Mouse (Mus musculus) MEL (cell line): Measurements from ENCODE around the gene Dct. TPM values are rescaled to one million over a fixed set of nuclear protein-coding genes. Genes with fewer than 3 reads are reported as not detected.

Experiments used
- DNase-seq: peaks from one replicate; pipeline ENCODE4 v3.0.0; 2011; ENCODE audit warnings: low read depth, low spot score
- H3K27ac ChIP-seq: 2 replicates; pipeline ENCODE4 v1.5.1; 2012; ENCODE audit warnings: low read depth, mild to moderate bottlenecking, control low read depth, low read length, moderate library complexity; ENCODE audit not compliant: control insufficient read depth
- H3K27me3 ChIP-seq, 2 experiments: fragments of 150-350 bp in 1 of 2; sonication (generic) in 1 of 2; 2 replicates each; pipeline ENCODE4 v1.6.1; 2012; ENCODE audit warnings: low read length in 2 of 2, mild to moderate bottlenecking in 2 of 2, improper control_type of control experiment in 1 of 2, moderate library complexity in 1 of 2; ENCODE audit not compliant: insufficient read depth in 2 of 2, control insufficient read depth in 1 of 2
- H3K36me3 ChIP-seq, 2 experiments: 2 replicates each; pipeline ENCODE4 v1.6.1; 2012 to 2014; ENCODE audit warnings: low read length in 2 of 2, improper control_type of control experiment in 1 of 2, inconsistent platforms in 1 of 2, mild to moderate bottlenecking in 1 of 2; ENCODE audit not compliant: insufficient read depth in 2 of 2, control insufficient read depth in 1 of 2
- H3K4me1 ChIP-seq, 2 experiments: fragments of 150-350 bp in 1 of 2; sonication (generic) in 1 of 2; 2 replicates each; pipeline ENCODE4 v1.6.1; 2012; ENCODE audit warnings: low read length in 2 of 2, improper control_type of control experiment in 1 of 2, mild to moderate bottlenecking in 1 of 2; ENCODE audit not compliant: insufficient read depth in 2 of 2, control insufficient read depth in 1 of 2
- H3K4me3 ChIP-seq, 2 experiments: fragments of 150-350 bp in 1 of 2; sonication (generic) in 1 of 2; 2 replicates each; pipeline ENCODE4 v1.5.1; 2012; ENCODE audit warnings: low read depth in 2 of 2, low read length in 2 of 2, mild to moderate bottlenecking in 2 of 2, moderate library complexity in 2 of 2, control low read depth in 1 of 2, improper control_type of control experiment in 1 of 2; ENCODE audit not compliant: control insufficient read depth in 1 of 2, insufficient read depth in 1 of 2
- H3K79me2 ChIP-seq: 2 replicates; pipeline ENCODE4 v1.6.1; 2012; ENCODE audit warnings: mild to moderate bottlenecking, low read length, moderate library complexity; ENCODE audit not compliant: control insufficient read depth, poor library complexity, insufficient read depth
- H3K9ac ChIP-seq: 2 replicates; pipeline ENCODE4 v1.6.1; 2012; ENCODE audit warnings: low read depth, mild to moderate bottlenecking, control low read depth, low read length, moderate library complexity; ENCODE audit not compliant: control insufficient read depth, poor library complexity, severe bottlenecking
- H3K9me3 ChIP-seq: fragments of 150-350 bp; sonication (generic); replicated peaks from 2 replicates; pipeline ENCODE4 v1.6.1; 2012; ENCODE audit warnings: mild to moderate bottlenecking, low read length, improper control_type of control experiment, moderate library complexity; ENCODE audit not compliant: insufficient read depth
- CHD2 ChIP-seq: IDR thresholded peaks from 2 replicates; pipeline ENCODE4 v1.6.1; 2011; ENCODE audit warnings: low read length, improper control_type of control experiment
- E2F4 ChIP-seq: IDR thresholded peaks from 2 replicates; pipeline ENCODE4 v1.6.1; 2011; ENCODE audit warnings: low read depth, low read length, improper control_type of control experiment, borderline replicate concordance
- ELF1 ChIP-seq: IDR thresholded peaks from 2 replicates; pipeline ENCODE4 v1.6.1; 2014; ENCODE audit warnings: low read depth, mild to moderate bottlenecking, inconsistent platforms, low read length, improper control_type of control experiment, moderate library complexity
- EP300 ChIP-seq, 2 experiments: IDR thresholded peaks; 2 replicates each; pipeline ENCODE4 v1.6.1; 2011; ENCODE audit warnings: improper control_type of control experiment in 2 of 2, low read length in 2 of 2, low read depth in 1 of 2, mild to moderate bottlenecking in 1 of 2
- GABPA ChIP-seq: IDR thresholded peaks from 2 replicates; pipeline ENCODE4 v1.6.1; 2012; ENCODE audit warnings: low read depth, mild to moderate bottlenecking, inconsistent platforms, low read length, improper control_type of control experiment, moderate library complexity
- JUND ChIP-seq: IDR thresholded peaks from 2 replicates; pipeline ENCODE4 v1.6.1; 2011; ENCODE audit warnings: low read depth, mild to moderate bottlenecking, improper control_type of control experiment, low read length
- MAFK ChIP-seq: IDR thresholded peaks from 2 replicates; pipeline ENCODE4 v1.6.1; 2011; ENCODE audit warnings: low read depth, mild to moderate bottlenecking, low read length, improper control_type of control experiment, borderline replicate concordance
- MAX ChIP-seq: IDR thresholded peaks from 2 replicates; pipeline ENCODE4 v1.6.1; 2011; ENCODE audit warnings: low read length, improper control_type of control experiment
- MEF2A ChIP-seq: IDR thresholded peaks from 2 replicates; pipeline ENCODE4 v1.6.1; 2014; ENCODE audit warnings: low read depth, mild to moderate bottlenecking, inconsistent platforms, low read length, improper control_type of control experiment; ENCODE audit not compliant: poor library complexity, insufficient replicate concordance, severe bottlenecking; ENCODE audit errors: extremely low read depth
- MYB ChIP-seq: IDR thresholded peaks from 2 replicates; pipeline ENCODE4 v1.6.1; 2011; ENCODE audit warnings: mild to moderate bottlenecking, low read depth, low read length, improper control_type of control experiment
- POLR2A ChIP-seq, 2 experiments: IDR thresholded peaks; 2 replicates each; pipeline ENCODE4 v1.6.1; 2011 to 2012; ENCODE audit warnings: low read length in 2 of 2, mild to moderate bottlenecking in 2 of 2, control low read depth in 1 of 2, improper control_type of control experiment in 1 of 2, low read depth in 1 of 2, moderate library complexity in 1 of 2; ENCODE audit not compliant: control insufficient read depth in 1 of 2, insufficient read depth in 1 of 2, poor library complexity in 1 of 2
- POLR2AphosphoS2 ChIP-seq: IDR thresholded peaks from 2 replicates; pipeline ENCODE4 v1.6.1; 2011; ENCODE audit warnings: low read length, improper control_type of control experiment
- TCF12 ChIP-seq: IDR thresholded peaks from 2 replicates; pipeline ENCODE4 v1.6.1; 2014; ENCODE audit warnings: low read depth, mild to moderate bottlenecking, inconsistent platforms, low read length, improper control_type of control experiment, moderate library complexity
- USF1 ChIP-seq: IDR thresholded peaks from 2 replicates; pipeline ENCODE4 v1.6.1; 2014; ENCODE audit warnings: low read depth, mild to moderate bottlenecking, inconsistent platforms, low read length, improper control_type of control experiment, moderate library complexity
- USF2 ChIP-seq, 2 experiments: IDR thresholded peaks; 2 replicates each; pipeline ENCODE4 v1.6.1; 2011 to 2012; ENCODE audit warnings: improper control_type of control experiment in 2 of 2, low read length in 2 of 2, borderline replicate concordance in 1 of 2, inconsistent platforms in 1 of 2, low read depth in 1 of 2, mild to moderate bottlenecking in 1 of 2; ENCODE audit not compliant: insufficient read depth in 1 of 2
- ZC3H11A ChIP-seq: IDR thresholded peaks from 2 replicates; pipeline ENCODE4 v1.6.1; 2012; ENCODE audit warnings: low read depth, mild to moderate bottlenecking, inconsistent platforms, low read length, improper control_type of control experiment
- ZNF384 ChIP-seq: IDR thresholded peaks from 2 replicates; pipeline ENCODE4 v1.6.1; 2012; ENCODE audit warnings: low read depth, mild to moderate bottlenecking, inconsistent platforms, low read length, improper control_type of control experiment
- polyA plus RNA-seq, 2 experiments: library from polyadenylated mRNA; stranded (reverse) in 1 of 2; unstranded in 1 of 2; fragments of >175 nt in 1 of 2; fragments of >200 nt in 1 of 2; gene quantifications; 2 replicates each; pipeline versions ENCODE4 v1.2.1 to v1.2.4; 2012; ENCODE audit warnings: low replicate concordance in 2 of 2, low read depth in 1 of 2; ENCODE audit not compliant: insufficient read length in 2 of 2, insufficient read depth in 1 of 2, missing spikeins in 1 of 2
- total RNA-seq: library from RNA; depleted of rRNA; stranded (reverse); fragments of 300-350 nt; gene quantifications from 2 replicates; pipeline ENCODE4 v1.2.3, GENCODE M21; 2012

Dct gene
- total and polyA plus RNA-seq, 3 experiments: 0.08 to 0.49 TPM; not detected in 1

- no peaks in the 10 kb centered on the region for H3K4me1 ChIP-seq
- H3K27me3 ChIP-seq: no peaks in the 10 kb centered on the region
Measured at GRCm38 (mm10) chr14:117988444-117988843, 63.6 kb downstream of the Dct start.

DNA sequence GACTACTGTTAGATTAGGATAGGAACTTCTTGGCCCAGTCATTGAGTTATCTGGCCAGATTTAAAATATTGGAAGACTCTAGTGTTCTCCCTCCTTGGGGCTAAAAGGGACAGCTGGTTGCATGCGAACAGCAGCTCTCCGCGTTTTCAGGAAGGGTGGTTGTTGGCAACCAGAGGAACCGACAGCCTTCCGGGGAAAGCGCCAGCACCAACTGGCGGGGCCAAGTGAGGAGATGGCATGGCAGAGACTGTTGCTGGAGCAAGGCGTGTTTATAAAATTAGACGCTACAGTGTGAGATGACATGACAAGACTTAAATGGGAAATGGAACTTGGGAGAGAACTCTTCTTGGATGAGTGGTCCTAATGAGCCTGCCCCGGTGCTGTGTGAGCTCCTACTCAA is 70.5 kb downstream of the Dct start:
- no peaks in the 10 kb centered on the region for H3K79me2 ChIP-seq
- H3K27me3 ChIP-seq: no peaks in the 10 kb centered on the region
- no peaks in the 10 kb centered on the region for H3K9me3 ChIP-seq
- no peak for DNase-seq
- no peaks in the 10 kb centered on the region for H3K4me1 ChIP-seq
- H3K9ac ChIP-seq: no peak overlapping the region
- no peak overlapping the region for H3K4me3 ChIP-seq
- H3K27ac ChIP-seq: no peak overlapping the region
- H3K36me3 ChIP-seq: no peaks in the 10 kb centered on the region
- TF ChIP-seq USF2 (IDR thresholded peaks at IDR 0.05; ENCODE audit: borderline replicate concordance in 1 of 2, insufficient read depth in 1 of 2, low read depth in 1 of 2, low read length in 2 of 2): no peak
- no peak for TF ChIP-seq MAX
- no peak for TF ChIP-seq ZNF384
- TF ChIP-seq ELF1: no peak
- TF ChIP-seq EP300 (IDR thresholded peaks at IDR 0.05; ENCODE audit: low read depth in 1 of 2, low read length in 2 of 2): no peak
- no peak for TF ChIP-seq MAFK
- TF ChIP-seq POLR2AphosphoS2: no peak
- TF ChIP-seq MEF2A: no peak
- no peak for TF ChIP-seq JUND
- no peak for TF ChIP-seq E2F4
- no peak for TF ChIP-seq TCF12
- no peak for TF ChIP-seq POLR2A (IDR thresholded peaks at IDR 0.05; ENCODE audit: control insufficient read depth in 1 of 2, insufficient read depth in 1 of 2, low read depth in 1 of 2, low read length in 2 of 2, poor library complexity in 1 of 2)
- no peak for TF ChIP-seq ZC3H11A
- TF ChIP-seq CHD2: no peak
- TF ChIP-seq MYB: no peak
- TF ChIP-seq USF1: no peak
- TF ChIP-seq GABPA: no peak

More at GRCm38 (mm10) chr14:117988444-117988843, 63.6 kb downstream of the Dct start:
- DNase-seq: no peak
- Histone ChIP-seq H3K27ac (no peak overlapping the region), H3K9me3 (no peaks in the 10 kb centered on the region), H3K9ac (no peak overlapping the region), H3K4me3 (no peak overlapping the region), H3K36me3 (no peaks in the 10 kb centered on the region), H3K79me2 (no peaks in the 10 kb centered on the region)
- TF ChIP-seq JUND: no peak
- peak; percentile 62 for TF ChIP-seq USF1
